Mouse (Mus musculus): ENCODE measurements around the gene Haus3. TPM values are rescaled to one million over a fixed set of nuclear protein-coding genes. Genes with fewer than 3 reads are reported as not detected.

Haus3 gene
- polyA plus RNA-seq, 1 experiment from 2014 or later: 29.8 TPM

GRCm38 (mm10) chr5:34191843-34192242, 22.5 kb upstream of the Haus3 start:
- no peaks in the 10 kb centered on the region for H3K9me3 ChIP-seq (ENCODE audit: control insufficient read depth, low read depth, low read length)
- 86% methylated on average over 4 of the region's 4 CpGs for WGBS

GRCm38 (mm10) chr5:34191021-34191420, 21.7 kb upstream of the Haus3 start:
- Histone ChIP-seq H3K4me2 (replicated peaks; ENCODE audit: low read depth, low read length) (no peak overlapping the region), H3K9ac (replicated peaks; ENCODE audit: low read depth, low read length) (no peak overlapping the region), H3K4me3 (ENCODE audit: low read depth, low read length) (no peak overlapping the region), H3K9me3 (ENCODE audit: control insufficient read depth, low read depth, low read length) (no peaks in the 10 kb centered on the region), H3K27ac (ENCODE audit: low read length) (no peak overlapping the region), H3K27me3 (ENCODE audit: control insufficient read depth, insufficient read depth, low read length) (no peaks in the 10 kb centered on the region), H3K4me1 (ENCODE audit: control insufficient read depth, insufficient read depth, low read length) (peaks cover 11% of the 10 kb centered on the region), H3K36me3 (ENCODE audit: control insufficient read depth, insufficient read depth, low read length) (no peaks in the 10 kb centered on the region)
- ATAC-seq (ENCODE audit: insufficient number of reproducible peaks, insufficient read depth, low FRiP score, low read depth): no peak
- 54% methylated on average over 4 of the region's 4 CpGs for WGBS

More at GRCm38 (mm10) chr5:34191843-34192242, 22.5 kb upstream of the Haus3 start:
- H3K27me3 ChIP-seq (ENCODE audit: control insufficient read depth, insufficient read depth, low read length): no peaks in the 10 kb centered on the region
- no peak overlapping the region for H3K27ac ChIP-seq (ENCODE audit: low read length)
- H3K36me3 ChIP-seq (ENCODE audit: control insufficient read depth, insufficient read depth, low read length): no peaks in the 10 kb centered on the region
- no peak overlapping the region for H3K4me3 ChIP-seq (ENCODE audit: low read depth, low read length)
- H3K4me2 ChIP-seq (replicated peaks; ENCODE audit: low read depth, low read length): no peak overlapping the region
- H3K4me1 ChIP-seq (ENCODE audit: control insufficient read depth, insufficient read depth, low read length): peaks cover 6% of the 10 kb centered on the region; the same call in 1 of the 2 replicates
- no peak for ATAC-seq (ENCODE audit: insufficient number of reproducible peaks, insufficient read depth, low FRiP score, low read depth)
- H3K9ac ChIP-seq (replicated peaks; ENCODE audit: low read depth, low read length): no peak overlapping the region

- Histone ChIP-seq H3K4me1 (ENCODE audit: control insufficient read depth, insufficient read depth, low read length) (peaks cover 17% of the 10 kb centered on the region), H3K4me2 (replicated peaks; ENCODE audit: low read depth, low read length) (no peak overlapping the region), H3K27me3 (ENCODE audit: control insufficient read depth, insufficient read depth, low read length) (no peaks in the 10 kb centered on the region), H3K27ac (ENCODE audit: low read length) (no peak overlapping the region), H3K9ac (replicated peaks; ENCODE audit: low read depth, low read length) (no peak overlapping the region), H3K9me3 (ENCODE audit: control insufficient read depth, low read depth, low read length) (no peaks in the 10 kb centered on the region), H3K36me3 (ENCODE audit: control insufficient read depth, insufficient read depth, low read length) (no peaks in the 10 kb centered on the region; the same call in 1 of the 2 replicates), H3K4me3 (ENCODE audit: low read depth, low read length) (no peak overlapping the region)
- ATAC-seq (ENCODE audit: insufficient number of reproducible peaks, insufficient read depth, low FRiP score, low read depth): no peak
- 59% methylated on average over 1 of the region's 1 CpGs for WGBS
These were observed 20.2 kb upstream of the Haus3 start for GRCm38 (mm10) chr5:34189521-34189920.

GRCm38 (mm10) chr5:34188856-34189255, 19.5 kb upstream of the Haus3 start:
- 0 out of 2 replicates have a peak overlapping the region, but pooled peaks have one; percentile 53 for H3K9ac ChIP-seq (replicated peaks; ENCODE audit: low read depth, low read length)
- H3K4me1 ChIP-seq (ENCODE audit: control insufficient read depth, insufficient read depth, low read length): peaks cover 17% of the 10 kb centered on the region
- H3K27me3 ChIP-seq (ENCODE audit: control insufficient read depth, insufficient read depth, low read length): no peaks in the 10 kb centered on the region
- H3K4me2 ChIP-seq (replicated peaks; ENCODE audit: low read depth, low read length): peak overlapping the region; percentile 81; the same call in 1 of the 2 replicates
- no peaks in the 10 kb centered on the region for H3K9me3 ChIP-seq (ENCODE audit: control insufficient read depth, low read depth, low read length)
- no peaks in the 10 kb centered on the region; the same call in 1 of the 2 replicates for H3K36me3 ChIP-seq (ENCODE audit: control insufficient read depth, insufficient read depth, low read length)
- no peak overlapping the region for H3K4me3 ChIP-seq (ENCODE audit: low read depth, low read length)
- ATAC-seq (ENCODE audit: insufficient number of reproducible peaks, insufficient read depth, low FRiP score, low read depth): no peak
- WGBS: 64% methylated on average over 2 of the region's 2 CpGs
- no peak overlapping the region for H3K27ac ChIP-seq (ENCODE audit: low read length)

GRCm38 (mm10) chr5:34187601-34188316, 18.4 kb upstream of the Haus3 start, which contains the start of gene Mxd4:
Gene Mxd4 (minus strand): TSS chr5:34187720.
- no peaks in the 10 kb centered on the region for H3K9me3 ChIP-seq (ENCODE audit: control insufficient read depth, low read depth, low read length)
- H3K9ac ChIP-seq (replicated peaks; ENCODE audit: low read depth, low read length): peak within 1 kb of the TSS; percentile 77
- under 1% methylated on average over 60 of the region's 60 CpGs for WGBS
- peak within 1 kb of the TSS; percentile 95 for H3K4me3 ChIP-seq (ENCODE audit: low read depth, low read length)
- H3K27me3 ChIP-seq (ENCODE audit: control insufficient read depth, insufficient read depth, low read length): no peaks in the 10 kb centered on the region
- peaks cover 4% of the 10 kb centered on the region; the same call in 1 of the 2 replicates for H3K36me3 ChIP-seq (ENCODE audit: control insufficient read depth, insufficient read depth, low read length)
- H3K4me2 ChIP-seq (replicated peaks; ENCODE audit: low read depth, low read length): peak within 1 kb of the TSS; percentile 92
- peak within 1 kb of the TSS; percentile 93 for H3K27ac ChIP-seq (ENCODE audit: low read length)
- peak; percentile 98 for ATAC-seq (ENCODE audit: insufficient number of reproducible peaks, insufficient read depth, low FRiP score, low read depth)
- peaks cover 25% of the 10 kb centered on the region for H3K4me1 ChIP-seq (ENCODE audit: control insufficient read depth, insufficient read depth, low read length)

GRCm38 (mm10) chr5:34186961-34187391, 17.6 kb upstream of the Haus3 start:
- H3K36me3 ChIP-seq (ENCODE audit: control insufficient read depth, insufficient read depth, low read length): peaks cover 4% of the 10 kb centered on the region; the same call in 1 of the 2 replicates
- H3K4me1 ChIP-seq (ENCODE audit: control insufficient read depth, insufficient read depth, low read length): peaks cover 25% of the 10 kb centered on the region
- no peaks in the 10 kb centered on the region for H3K27me3 ChIP-seq (ENCODE audit: control insufficient read depth, insufficient read depth, low read length)
- H3K9me3 ChIP-seq (ENCODE audit: control insufficient read depth, low read depth, low read length): no peaks in the 10 kb centered on the region
- 0% methylated on average over 44 of the region's 46 CpGs for WGBS
- H3K27ac ChIP-seq (ENCODE audit: low read length): peak overlapping the region; percentile 93
- peak; percentile 4; the same call in 1 of the 2 replicates for ATAC-seq (ENCODE audit: insufficient number of reproducible peaks, insufficient read depth, low FRiP score, low read depth)
- H3K4me3 ChIP-seq (ENCODE audit: low read depth, low read length): peak overlapping the region; percentile 95
- H3K9ac ChIP-seq (replicated peaks; ENCODE audit: low read depth, low read length): peak overlapping the region; percentile 77
- H3K4me2 ChIP-seq (replicated peaks; ENCODE audit: low read depth, low read length): peak overlapping the region; percentile 92

GRCm38 (mm10) chr5:34186391-34186790, 17.1 kb upstream of the Haus3 start:
- H3K4me3 ChIP-seq (ENCODE audit: low read depth, low read length): peak overlapping the region; percentile 95
- ATAC-seq (ENCODE audit: insufficient number of reproducible peaks, insufficient read depth, low FRiP score, low read depth): no peak
- 51% methylated on average over 2 of the region's 2 CpGs for WGBS
- no peaks in the 10 kb centered on the region for H3K9me3 ChIP-seq (ENCODE audit: control insufficient read depth, low read depth, low read length)
- H3K4me1 ChIP-seq (ENCODE audit: control insufficient read depth, insufficient read depth, low read length): peaks cover 25% of the 10 kb centered on the region
- H3K9ac ChIP-seq (replicated peaks; ENCODE audit: low read depth, low read length): peak overlapping the region; percentile 77
- H3K27me3 ChIP-seq (ENCODE audit: control insufficient read depth, insufficient read depth, low read length): no peaks in the 10 kb centered on the region
- H3K36me3 ChIP-seq (ENCODE audit: control insufficient read depth, insufficient read depth, low read length): peaks cover 4% of the 10 kb centered on the region; the same call in 1 of the 2 replicates
- H3K27ac ChIP-seq (ENCODE audit: low read length): peak overlapping the region; percentile 93; the same call in 1 of the 2 replicates
- peak overlapping the region; percentile 92 for H3K4me2 ChIP-seq (replicated peaks; ENCODE audit: low read depth, low read length)

- peaks cover 10% of the 10 kb centered on the region for H3K36me3 ChIP-seq (ENCODE audit: control insufficient read depth, insufficient read depth, low read length)
- H3K4me2 ChIP-seq (replicated peaks; ENCODE audit: low read depth, low read length): peak overlapping the region; percentile 92
- no peaks in the 10 kb centered on the region for H3K9me3 ChIP-seq (ENCODE audit: control insufficient read depth, low read depth, low read length)
- peak overlapping the region; percentile 77; the same call in 1 of the 2 replicates for H3K9ac ChIP-seq (replicated peaks; ENCODE audit: low read depth, low read length)
- H3K4me1 ChIP-seq (ENCODE audit: control insufficient read depth, insufficient read depth, low read length): peaks cover 25% of the 10 kb centered on the region
- H3K4me3 ChIP-seq (ENCODE audit: low read depth, low read length): peak overlapping the region; percentile 95
- no peak for ATAC-seq (ENCODE audit: insufficient number of reproducible peaks, insufficient read depth, low FRiP score, low read depth)
- no peaks in the 10 kb centered on the region for H3K27me3 ChIP-seq (ENCODE audit: control insufficient read depth, insufficient read depth, low read length)
- H3K27ac ChIP-seq (ENCODE audit: low read length): no peak overlapping the region
These were observed 16.5 kb upstream of the Haus3 start for GRCm38 (mm10) chr5:34185791-34186190.
